Mouse (Mus musculus) liver, adult 2 months (tissue): ENCODE results near the gene Lcn9.

Source experiments
- CTCF ChIP-seq: fragments of 200-500 bp; IDR thresholded peaks from 2 replicates; pipeline ENCODE4 v1.5.1; 2011; ENCODE audit warnings: low read depth, low read length, control low read depth
- POLR2A ChIP-seq: fragments of 200-500 bp; IDR thresholded peaks from 2 replicates; pipeline ENCODE4 v1.6.1; 2011; ENCODE audit warnings: low read length, control low read depth; ENCODE audit not compliant: insufficient read depth; ENCODE audit errors: extremely low read depth

DNA sequence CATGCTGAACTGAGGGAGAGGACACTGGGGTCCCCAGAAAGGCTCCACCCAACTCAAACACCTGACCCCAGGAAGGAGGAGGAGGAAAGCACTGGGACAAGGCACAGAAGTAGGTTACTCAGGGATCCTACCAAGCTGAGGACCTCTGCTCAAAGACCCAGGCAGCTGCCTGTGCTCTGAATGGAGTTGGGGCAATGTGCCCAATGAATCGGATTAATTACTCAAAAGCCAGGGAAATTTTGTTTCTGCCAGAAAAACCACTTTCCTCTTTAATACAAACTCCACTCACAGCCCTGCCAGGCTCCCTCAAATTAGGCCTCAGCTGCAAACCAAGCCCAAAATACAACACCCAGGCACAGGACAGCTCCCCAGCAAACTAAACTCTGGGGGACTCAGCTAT lies 19.8 kb downstream of the Lcn9 start:
- TF ChIP-seq CTCF, result no peak
- no peak for TF ChIP-seq POLR2A
